Comparison of ENCODE assay signal across 32 mouse cellular contexts in the genomic region with DNA sequence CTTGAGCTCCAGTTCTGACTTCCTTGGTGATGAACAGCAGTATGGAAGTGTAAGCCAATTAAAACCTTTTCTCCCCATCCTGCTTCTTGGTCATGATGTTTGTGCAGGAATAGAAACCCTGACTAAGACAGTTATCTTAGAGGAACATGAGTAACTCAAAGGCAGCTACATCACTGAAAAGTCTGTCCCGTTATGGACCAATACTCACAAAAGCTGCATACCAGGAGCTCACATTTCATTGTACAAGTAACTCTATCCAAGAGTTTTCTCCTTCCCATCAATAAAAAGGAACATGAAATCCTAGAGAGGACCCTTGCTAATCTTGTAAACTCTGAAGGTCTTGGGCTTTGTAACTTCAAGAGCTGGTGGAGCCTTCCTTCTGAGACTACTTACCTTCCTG.
"Had no signal": no experiment of that assay in that cellular context is flagged by ENCODE, and none has a peak within 500 bp of the region (broad histone marks: within the 10 kb centered on the region; RNA-seq: fewer than 3 reads in every experiment).

No protein-coding gene starts in this region.

- H3K36me3 ChIP-seq: heart, embryonic 10.5 days; heart, embryonic 12.5 days; heart, embryonic 13.5 days; heart, embryonic 15.5 days; hindbrain, embryonic 10.5 days; hindbrain, embryonic 12.5 days; hindbrain, embryonic 13.5 days; hindbrain, embryonic 15.5 days; intestine, embryonic 15.5 days had no signal

- H3K9ac ChIP-seq: heart, embryonic 12.5 days; heart, embryonic 13.5 days; heart, embryonic 15.5 days; hindbrain, embryonic 12.5 days; hindbrain, embryonic 13.5 days; hindbrain, embryonic 14.5 days; hindbrain, embryonic 15.5 days; intestine, embryonic 15.5 days had no signal

- H3K4me3 ChIP-seq: heart, adult 2 months; heart, embryonic 10.5 days; heart, embryonic 12.5 days; heart, embryonic 13.5 days; heart, embryonic 15.5 days; hindbrain, embryonic 10.5 days; hindbrain, embryonic 12.5 days; hindbrain, embryonic 13.5 days; hindbrain, embryonic 15.5 days; intestine, embryonic 15.5 days; layer of hippocampus, adult 2 months; left cerebral cortex, adult 2 months had no signal

- DNase-seq: heart, adult 18-20 months; heart, adult 2 months; heart, postnatal 10 days; heart, postnatal 14 days; heart, postnatal 36 days; heart, postnatal 4 days; kidney, adult 18-20 months; kidney, adult 2 months; kidney, adult 8-10 months; kidney, postnatal 10 days; kidney, postnatal 14 days; kidney, postnatal 4 days; layer of hippocampus, adult 9-11 months; layer of hippocampus, postnatal 36 days had no signal

- H3K4me2 ChIP-seq: heart, embryonic 11.5 days; heart, embryonic 12.5 days; heart, embryonic 13.5 days; heart, embryonic 15.5 days; hindbrain, embryonic 12.5 days; hindbrain, embryonic 13.5 days; hindbrain, embryonic 14.5 days; hindbrain, embryonic 15.5 days; intestine, embryonic 15.5 days had no signal

- H3K27ac ChIP-seq: heart, adult 2 months; heart, embryonic 10.5 days; heart, embryonic 13.5 days; heart, embryonic 15.5 days; hindbrain, embryonic 10.5 days; hindbrain, embryonic 12.5 days; hindbrain, embryonic 13.5 days; hindbrain, embryonic 14.5 days; hindbrain, embryonic 15.5 days; hindbrain, postnatal 0 days; intestine, embryonic 15.5 days; layer of hippocampus, adult 2 months; left cerebral cortex, adult 2 months had no signal

- ATAC-seq: hindbrain, embryonic 16.5 days; hindbrain, postnatal 0 days; inflammation-experienced regulatory T-cells, adult 6 months; intestine, embryonic 15.5 days; intestine, embryonic 16.5 days; intestine, postnatal 0 days had no signal

- H3K4me1 ChIP-seq: heart, embryonic 10.5 days; heart, embryonic 12.5 days; heart, embryonic 13.5 days; heart, embryonic 15.5 days; hindbrain, embryonic 10.5 days; hindbrain, embryonic 12.5 days; hindbrain, embryonic 13.5 days; hindbrain, embryonic 15.5 days; intestine, embryonic 15.5 days had no signal

- H3K9me3 ChIP-seq: heart, embryonic 10.5 days; heart, embryonic 12.5 days; heart, embryonic 13.5 days; heart, embryonic 15.5 days; hindbrain, embryonic 10.5 days; hindbrain, embryonic 12.5 days; hindbrain, embryonic 13.5 days; hindbrain, embryonic 15.5 days; intestine, embryonic 15.5 days had no signal

- H3K27me3 ChIP-seq: heart, embryonic 12.5 days; heart, embryonic 13.5 days; heart, embryonic 15.5 days; hindbrain, embryonic 12.5 days; hindbrain, embryonic 13.5 days; hindbrain, embryonic 15.5 days; intestine, embryonic 15.5 days had no signal
